Mouse (Mus musculus) embryonic fibroblast, embryonic 13.5 days (primary cell): Measurements from ENCODE around the gene Rps19.
"Not testable (repeated sequence)": the region's sequence is repeated elsewhere in the genome, so short reads cannot be mapped to it uniquely, and the experiment has no call there.

ENCODE experiments used
- CTCF ChIP-seq: IDR thresholded peaks from 2 replicates; pipeline ENCODE4 v1.5.1; 2011; ENCODE audit warnings: mild to moderate bottlenecking, control low read depth, low read length, moderate library complexity, borderline replicate concordance; ENCODE audit not compliant: insufficient read depth
- POLR2A ChIP-seq: IDR thresholded peaks from 2 replicates; pipeline ENCODE4 v1.6.1; 2011; ENCODE audit warnings: low read depth, mild to moderate bottlenecking, control low read depth, low read length, moderate library complexity

GRCm38 (mm10) chr7:24838732-24839409 lies 45.3 kb upstream of the Rps19 start:
- TF ChIP-seq CTCF, POLR2A: not testable (repeated sequence)
